Mouse (Mus musculus): ENCODE measurements around the gene Bmp5. TPM values are rescaled to one million over a fixed set of nuclear protein-coding genes. Genes with fewer than 3 reads are reported as not detected.

Bmp5 gene
- total and polyA plus RNA-seq, 2 experiments from 2014 or later: 2.4 to 2.8 TPM

GRCm38 (mm10) chr9:75840841-75841240, 65.7 kb downstream of the Bmp5 start:
- ATAC-seq (ENCODE audit: insufficient read depth, low read depth) (no peak), DNase-seq (ENCODE audit: low spot score) (no peak)
- Histone ChIP-seq H3K36me3 (replicated peaks; ENCODE audit: control insufficient read depth, insufficient read depth, low read length) (no peaks in the 10 kb centered on the region), H3K27ac (ENCODE audit: low read depth) (no peak overlapping the region), H3K4me1 (ENCODE audit: control insufficient read depth, insufficient read depth) (no peaks in the 10 kb centered on the region), H3K9ac (replicated peaks; ENCODE audit: low read depth, low read length) (no peak overlapping the region), H3K4me2 (ENCODE audit: low read depth, low read length) (no peak overlapping the region), H3K27me3 (ENCODE audit: control insufficient read depth, insufficient read depth, low read length) (no peaks in the 10 kb centered on the region), H3K4me3 (ENCODE audit: low read depth, low read length) (no peak overlapping the region), H3K9me3 (replicated peaks; ENCODE audit: control insufficient read depth, low read length) (no peaks in the 10 kb centered on the region)
- 84% methylated on average over 6 of the region's 6 CpGs for WGBS
- TF ChIP-seq CTCF (IDR thresholded peaks at IDR 0.05; ENCODE audit: low read depth): no peak
- no peak for TF ChIP-seq EP300 (IDR thresholded peaks at IDR 0.05; ENCODE audit: low read depth)

GRCm38 (mm10) chr9:75846010-75846409, 70.8 kb downstream of the Bmp5 start:
- no peak overlapping the region for H3K9ac ChIP-seq (replicated peaks; ENCODE audit: low read depth, low read length)
- H3K4me1 ChIP-seq (ENCODE audit: control insufficient read depth, insufficient read depth): no peaks in the 10 kb centered on the region
- H3K4me3 ChIP-seq (ENCODE audit: low read depth, low read length): no peak overlapping the region
- no peaks in the 10 kb centered on the region for H3K9me3 ChIP-seq (replicated peaks; ENCODE audit: control insufficient read depth, low read length)
- no peaks in the 10 kb centered on the region for H3K36me3 ChIP-seq (replicated peaks; ENCODE audit: control insufficient read depth, insufficient read depth, low read length)
- no peak overlapping the region for H3K27ac ChIP-seq (ENCODE audit: low read depth)
- DNase-seq (ENCODE audit: low spot score): no peak
- no peak for TF ChIP-seq EP300 (IDR thresholded peaks at IDR 0.05; ENCODE audit: low read depth)
- no peak for TF ChIP-seq CTCF (IDR thresholded peaks at IDR 0.05; ENCODE audit: low read depth)
- H3K4me2 ChIP-seq (ENCODE audit: low read depth, low read length): no peak overlapping the region
- ATAC-seq (ENCODE audit: insufficient read depth, low read depth): no peak
- no peaks in the 10 kb centered on the region for H3K27me3 ChIP-seq (ENCODE audit: control insufficient read depth, insufficient read depth, low read length)

- ATAC-seq (ENCODE audit: insufficient read depth, low read depth): no peak
- Histone ChIP-seq H3K9ac (replicated peaks; ENCODE audit: low read depth, low read length) (no peak overlapping the region), H3K4me3 (ENCODE audit: low read depth, low read length) (no peak overlapping the region), H3K36me3 (replicated peaks; ENCODE audit: control insufficient read depth, insufficient read depth, low read length) (no peaks in the 10 kb centered on the region), H3K27ac (ENCODE audit: low read depth) (no peak overlapping the region), H3K4me1 (ENCODE audit: control insufficient read depth, insufficient read depth) (no peaks in the 10 kb centered on the region), H3K27me3 (ENCODE audit: control insufficient read depth, insufficient read depth, low read length) (no peaks in the 10 kb centered on the region), H3K4me2 (ENCODE audit: low read depth, low read length) (no peak overlapping the region), H3K9me3 (replicated peaks; ENCODE audit: control insufficient read depth, low read length) (no peaks in the 10 kb centered on the region)
- 80% methylated on average over 5 of the region's 5 CpGs for WGBS
- no peak for TF ChIP-seq CTCF (IDR thresholded peaks at IDR 0.05; ENCODE audit: low read depth)
- TF ChIP-seq EP300 (IDR thresholded peaks at IDR 0.05; ENCODE audit: low read depth): no peak
- DNase-seq (ENCODE audit: low spot score): no peak
Measured at GRCm38 (mm10) chr9:75850670-75851228, 75.6 kb downstream of the Bmp5 start.

- Histone ChIP-seq H3K4me3 (ENCODE audit: low read depth, low read length) (no peak overlapping the region), H3K4me2 (ENCODE audit: low read depth, low read length) (no peak overlapping the region), H3K9ac (replicated peaks; ENCODE audit: low read depth, low read length) (no peak overlapping the region), H3K27me3 (ENCODE audit: control insufficient read depth, insufficient read depth, low read length) (no peaks in the 10 kb centered on the region), H3K36me3 (replicated peaks; ENCODE audit: control insufficient read depth, insufficient read depth, low read length) (no peaks in the 10 kb centered on the region), H3K4me1 (ENCODE audit: control insufficient read depth, insufficient read depth) (no peaks in the 10 kb centered on the region), H3K9me3 (replicated peaks; ENCODE audit: control insufficient read depth, low read length) (no peaks in the 10 kb centered on the region), H3K27ac (ENCODE audit: low read depth) (no peak overlapping the region)
- 73% methylated on average over 3 of the region's 3 CpGs for WGBS
- DNase-seq (ENCODE audit: low spot score): no peak
- ATAC-seq (ENCODE audit: insufficient read depth, low read depth): no peak
- TF ChIP-seq EP300 (IDR thresholded peaks at IDR 0.05; ENCODE audit: low read depth) (no peak), CTCF (IDR thresholded peaks at IDR 0.05; ENCODE audit: low read depth) (no peak)
Measured at GRCm38 (mm10) chr9:75858161-75858560, 83.0 kb downstream of the Bmp5 start.

GRCm38 (mm10) chr9:75858939-75859338, 83.8 kb downstream of the Bmp5 start:
- TF ChIP-seq CTCF (IDR thresholded peaks at IDR 0.05; ENCODE audit: low read depth): no peak
- no peak for TF ChIP-seq EP300 (IDR thresholded peaks at IDR 0.05; ENCODE audit: low read depth)
- WGBS: 67% methylated on average over 2 of the region's 2 CpGs
- ATAC-seq (ENCODE audit: insufficient read depth, low read depth): no peak
- Histone ChIP-seq H3K9ac (replicated peaks; ENCODE audit: low read depth, low read length) (no peak overlapping the region), H3K4me2 (ENCODE audit: low read depth, low read length) (no peak overlapping the region), H3K27me3 (ENCODE audit: control insufficient read depth, insufficient read depth, low read length) (no peaks in the 10 kb centered on the region), H3K36me3 (replicated peaks; ENCODE audit: control insufficient read depth, insufficient read depth, low read length) (no peaks in the 10 kb centered on the region), H3K27ac (ENCODE audit: low read depth) (no peak overlapping the region), H3K4me3 (ENCODE audit: low read depth, low read length) (no peak overlapping the region), H3K4me1 (ENCODE audit: control insufficient read depth, insufficient read depth) (no peaks in the 10 kb centered on the region), H3K9me3 (replicated peaks; ENCODE audit: control insufficient read depth, low read length) (no peaks in the 10 kb centered on the region)
- DNase-seq (ENCODE audit: low spot score): no peak

All from heart, postnatal 0 days (tissue).